Mouse (Mus musculus): ENCODE measurements around the gene Pla2r1. TPM values are rescaled to one million over a fixed set of nuclear protein-coding genes. Genes with fewer than 3 reads are reported as not detected.
A peak's percentile ranks its signal among the peaks of the same experiment; 100 is the strongest.

Pla2r1 gene
- polyA plus RNA-seq, 1 experiment from 2014 or later = 0.09 TPM

DNA sequence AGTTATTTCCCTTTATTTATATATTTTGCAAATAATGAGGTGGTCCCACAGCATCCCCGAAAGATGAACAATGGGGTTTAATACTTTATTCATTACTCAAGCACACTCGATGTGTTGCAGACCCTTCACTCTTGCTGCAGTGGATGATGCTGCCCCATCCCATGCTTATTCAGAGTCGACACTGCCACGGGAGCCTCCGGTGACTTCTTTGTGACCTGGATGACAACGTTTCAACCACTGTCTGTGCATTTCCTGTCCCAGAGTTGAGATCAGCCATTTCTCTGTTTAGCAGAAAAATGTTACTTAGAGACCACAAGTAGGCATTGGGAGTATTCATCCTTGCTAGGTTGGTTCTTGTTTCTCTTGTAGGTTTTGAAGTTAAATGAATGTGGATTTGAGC, 159.3 kb downstream of the Pla2r1 start:
- DNase-seq (no peak), ATAC-seq (ENCODE audit: low read depth) (no peak)
- H3K36me3 ChIP-seq = no peaks in the 10 kb centered on the region
- H3K27me3 ChIP-seq = no peaks in the 10 kb centered on the region
- no peak overlapping the region for H3K27ac ChIP-seq
- H3K9ac ChIP-seq = no peak overlapping the region
- H3K4me3 ChIP-seq (replicated peaks) = no peak overlapping the region
- no peaks in the 10 kb centered on the region for H3K9me3 ChIP-seq (replicated peaks)
- 42% methylated on average over 6 of the region's 6 CpGs for WGBS (ENCODE audit: insufficient replicate concordance)
- no peaks in the 10 kb centered on the region for H3K4me1 ChIP-seq (replicated peaks)
- H3K4me2 ChIP-seq = no peak overlapping the region

DNA sequence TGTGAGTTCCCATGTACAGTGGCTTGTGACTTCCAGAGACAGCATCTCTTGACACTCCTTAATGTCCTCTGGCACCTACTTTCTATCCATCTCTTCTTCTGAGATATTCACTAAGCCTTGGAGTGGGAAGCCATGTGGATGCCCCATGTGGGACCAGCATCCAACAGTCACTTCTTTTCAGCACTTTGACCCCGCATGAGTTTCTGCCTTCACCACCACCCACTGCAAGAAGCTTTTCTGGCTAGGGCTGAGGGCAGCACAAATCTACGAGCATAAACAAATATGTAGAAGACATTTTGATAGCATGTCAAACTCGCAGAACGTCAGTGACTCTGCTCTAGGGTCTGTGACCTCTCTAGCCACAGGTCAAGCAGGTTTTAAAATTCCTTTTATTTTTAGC, 160.8 kb downstream of the Pla2r1 start:
- no peaks in the 10 kb centered on the region for H3K4me1 ChIP-seq (replicated peaks)
- H3K9ac ChIP-seq = no peak overlapping the region
- H3K27ac ChIP-seq = no peak overlapping the region
- H3K4me2 ChIP-seq = no peak overlapping the region
- ATAC-seq (ENCODE audit: low read depth) (no peak), DNase-seq (no peak)
- H3K36me3 ChIP-seq = no peaks in the 10 kb centered on the region
- no peaks in the 10 kb centered on the region for H3K27me3 ChIP-seq
- no peak overlapping the region for H3K4me3 ChIP-seq (replicated peaks)
- WGBS (ENCODE audit: insufficient replicate concordance) = 63% methylated on average over 4 of the region's 4 CpGs
- no peaks in the 10 kb centered on the region for H3K9me3 ChIP-seq (replicated peaks)

GRCm38 (mm10) chr2:60387363-60387762, 165.7 kb downstream of the Pla2r1 start:
- WGBS (ENCODE audit: insufficient replicate concordance) = 42% methylated on average over 3 of the region's 3 CpGs
- H3K27me3 ChIP-seq = peaks cover 16% of the 10 kb centered on the region
- no peak overlapping the region for H3K9ac ChIP-seq
- no peak for DNase-seq
- no peak for ATAC-seq (ENCODE audit: low read depth)
- H3K4me2 ChIP-seq = no peak overlapping the region
- H3K27ac ChIP-seq = no peak overlapping the region
- H3K9me3 ChIP-seq (replicated peaks) = no peaks in the 10 kb centered on the region
- H3K4me3 ChIP-seq (replicated peaks) = no peak overlapping the region
- H3K36me3 ChIP-seq = no peaks in the 10 kb centered on the region
- H3K4me1 ChIP-seq (replicated peaks) = peaks cover 13% of the 10 kb centered on the region

GRCm38 (mm10) chr2:60386835-60387234, 166.3 kb downstream of the Pla2r1 start:
- DNase-seq (no peak), ATAC-seq (ENCODE audit: low read depth) (no peak)
- Histone ChIP-seq H3K27ac (no peak overlapping the region), H3K4me3 (replicated peaks) (no peak overlapping the region), H3K4me1 (replicated peaks) (peaks cover 14% of the 10 kb centered on the region), H3K36me3 (no peaks in the 10 kb centered on the region), H3K4me2 (no peak overlapping the region), H3K9me3 (replicated peaks) (no peaks in the 10 kb centered on the region), H3K9ac (no peak overlapping the region), H3K27me3 (peaks cover 22% of the 10 kb centered on the region)
- WGBS (ENCODE audit: insufficient replicate concordance) = 39% methylated on average over 2 of the region's 2 CpGs

DNA sequence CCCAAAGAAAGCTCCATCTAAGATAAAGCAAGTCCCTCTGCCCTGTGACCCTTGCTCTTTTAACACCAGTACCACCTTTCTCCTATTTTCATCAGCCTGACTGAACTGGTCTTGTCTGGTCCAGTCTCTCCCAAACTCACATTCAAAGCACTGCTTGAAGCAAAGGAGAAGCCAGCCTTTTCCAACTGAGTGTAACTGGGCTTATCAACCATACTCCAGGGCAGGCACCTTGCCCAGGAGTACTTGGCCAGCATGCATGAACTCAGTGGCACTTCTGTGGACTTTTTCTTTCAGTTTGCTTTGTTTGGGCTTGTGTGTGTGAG, 168.4 kb downstream of the Pla2r1 start:
- Histone ChIP-seq H3K36me3 (no peaks in the 10 kb centered on the region), H3K27ac (no peak overlapping the region), H3K9ac (no peak overlapping the region), H3K9me3 (replicated peaks) (no peaks in the 10 kb centered on the region), H3K27me3 (peaks cover 25% of the 10 kb centered on the region), H3K4me1 (replicated peaks) (peaks cover 14% of the 10 kb centered on the region), H3K4me2 (no peak overlapping the region), H3K4me3 (replicated peaks) (no peak overlapping the region)
- ATAC-seq (ENCODE audit: low read depth) (no peak), DNase-seq (no peak)

DNA sequence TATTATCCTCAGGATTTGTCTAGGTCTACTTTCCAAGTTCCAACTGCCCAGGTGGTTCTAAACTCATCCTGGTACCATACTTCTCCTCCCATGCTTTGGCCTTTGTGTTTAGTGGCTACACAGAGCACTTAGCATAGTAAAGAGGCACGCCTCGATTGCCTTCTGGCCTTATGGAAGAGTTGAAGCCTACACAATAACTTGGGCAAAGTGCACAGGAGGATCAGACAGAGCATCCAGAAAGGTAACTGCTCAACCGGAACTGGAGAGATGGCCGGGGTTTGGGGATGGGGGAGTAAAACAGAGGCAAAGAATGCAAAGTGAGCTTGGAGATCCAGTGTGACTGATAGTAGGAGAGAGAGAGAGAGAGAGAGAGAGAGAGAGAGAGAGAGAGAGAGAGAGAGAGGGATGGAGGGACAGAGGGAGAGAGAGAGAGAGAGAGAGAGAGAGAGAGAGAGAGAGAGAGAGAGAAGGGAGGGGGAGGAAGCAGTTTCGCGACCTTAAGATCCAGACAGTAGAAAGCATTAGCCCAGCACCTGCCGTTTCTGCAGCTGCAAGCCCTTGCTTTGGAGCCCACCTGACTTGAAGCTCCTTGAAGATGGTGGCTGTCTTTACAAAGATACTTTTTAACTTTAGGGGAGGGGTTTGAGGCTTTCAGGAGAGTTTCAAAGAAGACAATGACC, 168.9 kb downstream of the Pla2r1 start:
- Histone ChIP-seq H3K4me2 (no peak overlapping the region), H3K27ac (no peak overlapping the region), H3K27me3 (peaks cover 25% of the 10 kb centered on the region), H3K36me3 (no peaks in the 10 kb centered on the region), H3K9ac (no peak overlapping the region), H3K4me3 (replicated peaks) (no peak overlapping the region), H3K9me3 (replicated peaks) (no peaks in the 10 kb centered on the region), H3K4me1 (replicated peaks) (peaks cover 14% of the 10 kb centered on the region)
- 41% methylated on average over 7 of the region's 7 CpGs for WGBS (ENCODE audit: insufficient replicate concordance)
- DNase-seq (no peak), ATAC-seq (ENCODE audit: low read depth) (no peak)

- Histone ChIP-seq H3K4me1 (replicated peaks) (peaks cover 14% of the 10 kb centered on the region), H3K36me3 (no peaks in the 10 kb centered on the region), H3K4me2 (peak within 1 kb of the TSS; percentile 74), H3K27me3 (peaks cover 25% of the 10 kb centered on the region), H3K9ac (peak within 1 kb of the TSS; percentile 65), H3K9me3 (replicated peaks) (no peaks in the 10 kb centered on the region), H3K27ac (no peak within 1 kb of the TSS), H3K4me3 (replicated peaks) (peak within 1 kb of the TSS; percentile 59)
- WGBS (ENCODE audit: insufficient replicate concordance) = 1% methylated on average over 46 of the region's 46 CpGs
- ATAC-seq (ENCODE audit: low read depth) (peak; percentile 93), DNase-seq (peak; percentile 84)
These were observed 170.0 kb downstream of the Pla2r1 start, which contains the start of gene Ly75 for GRCm38 (mm10) chr2:60382858-60383669. Gene Ly75 (minus strand): TSS chr2:60383303.

DNA sequence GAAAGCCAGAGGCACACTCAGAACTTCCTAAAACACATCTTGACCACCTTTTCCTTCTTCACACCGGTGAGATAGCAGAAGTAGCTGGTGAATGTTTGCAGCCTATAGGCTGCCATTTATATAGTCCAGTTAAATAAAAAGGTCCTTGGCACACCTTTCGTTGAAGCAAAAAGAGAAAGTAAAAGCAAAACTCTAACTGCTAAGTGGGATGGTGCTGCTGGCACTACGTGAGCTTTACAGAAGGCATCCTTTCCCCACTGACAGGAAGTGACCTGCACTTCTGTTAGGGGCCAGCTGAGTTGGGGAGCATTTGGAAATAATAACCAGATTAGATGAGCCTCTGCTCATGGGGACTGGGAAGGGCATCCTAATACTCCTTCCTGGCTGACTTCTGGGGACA, 170.8 kb downstream of the Pla2r1 start:
- H3K27me3 ChIP-seq = peaks cover 25% of the 10 kb centered on the region
- no peak for DNase-seq
- H3K36me3 ChIP-seq = no peaks in the 10 kb centered on the region
- 29% methylated on average over 3 of the region's 3 CpGs for WGBS (ENCODE audit: insufficient replicate concordance)
- ATAC-seq (ENCODE audit: low read depth) = no peak
- H3K4me2 ChIP-seq = peak overlapping the region; percentile 74
- H3K4me3 ChIP-seq (replicated peaks) = peak overlapping the region; percentile 59
- H3K9ac ChIP-seq = peak overlapping the region; percentile 65
- no peaks in the 10 kb centered on the region for H3K9me3 ChIP-seq (replicated peaks)
- no peak overlapping the region for H3K27ac ChIP-seq
- peaks cover 14% of the 10 kb centered on the region for H3K4me1 ChIP-seq (replicated peaks)

GRCm38 (mm10) chr2:60377260-60377659, 175.8 kb downstream of the Pla2r1 start:
- ATAC-seq (ENCODE audit: low read depth) = no peak
- H3K4me3 ChIP-seq (replicated peaks) = no peak overlapping the region
- 63% methylated on average over 5 of the region's 5 CpGs for WGBS (ENCODE audit: insufficient replicate concordance)
- H3K9me3 ChIP-seq (replicated peaks) = no peaks in the 10 kb centered on the region
- H3K4me2 ChIP-seq = no peak overlapping the region
- H3K9ac ChIP-seq = no peak overlapping the region
- no peaks in the 10 kb centered on the region for H3K4me1 ChIP-seq (replicated peaks)
- H3K27me3 ChIP-seq = peaks cover 8% of the 10 kb centered on the region
- H3K27ac ChIP-seq = no peak overlapping the region
- DNase-seq = no peak
- no peaks in the 10 kb centered on the region for H3K36me3 ChIP-seq

GRCm38 (mm10) chr2:60375608-60376107, 177.4 kb downstream of the Pla2r1 start:
- Histone ChIP-seq H3K4me2 (no peak overlapping the region), H3K36me3 (no peaks in the 10 kb centered on the region), H3K9me3 (replicated peaks) (no peaks in the 10 kb centered on the region), H3K4me1 (replicated peaks) (no peaks in the 10 kb centered on the region), H3K9ac (no peak overlapping the region), H3K27ac (no peak overlapping the region), H3K4me3 (replicated peaks) (no peak overlapping the region), H3K27me3 (no peaks in the 10 kb centered on the region)
- WGBS (ENCODE audit: insufficient replicate concordance) = 80% methylated on average over 15 of the region's 15 CpGs
- ATAC-seq (ENCODE audit: low read depth) (no peak), DNase-seq (no peak)

DNA sequence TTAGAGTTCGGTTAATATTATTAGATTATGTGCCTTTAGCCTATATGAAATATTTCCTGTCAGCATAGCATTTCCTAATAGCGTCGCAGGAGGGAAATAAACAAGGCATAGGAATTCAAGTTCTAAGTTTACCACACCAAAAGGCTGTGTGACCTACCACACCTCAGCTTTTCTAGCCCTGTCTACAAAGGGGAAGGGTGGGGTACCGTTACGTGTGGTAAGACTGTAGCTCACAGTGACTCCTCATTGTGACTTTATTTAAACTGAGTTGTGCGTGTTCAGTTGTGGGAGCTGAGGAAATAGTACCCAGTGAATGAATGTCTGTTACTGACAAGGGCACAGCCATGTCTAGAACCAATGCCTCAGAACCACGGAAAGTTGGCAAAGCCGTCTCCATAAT, 178.0 kb downstream of the Pla2r1 start:
- Histone ChIP-seq H3K27me3 (no peaks in the 10 kb centered on the region), H3K4me1 (replicated peaks) (no peaks in the 10 kb centered on the region), H3K9ac (no peak overlapping the region), H3K27ac (no peak overlapping the region), H3K4me3 (replicated peaks) (no peak overlapping the region), H3K9me3 (replicated peaks) (no peaks in the 10 kb centered on the region), H3K36me3 (no peaks in the 10 kb centered on the region), H3K4me2 (no peak overlapping the region)
- WGBS (ENCODE audit: insufficient replicate concordance) = 82% methylated on average over 8 of the region's 8 CpGs
- DNase-seq (no peak), ATAC-seq (ENCODE audit: low read depth) (no peak)

DNA sequence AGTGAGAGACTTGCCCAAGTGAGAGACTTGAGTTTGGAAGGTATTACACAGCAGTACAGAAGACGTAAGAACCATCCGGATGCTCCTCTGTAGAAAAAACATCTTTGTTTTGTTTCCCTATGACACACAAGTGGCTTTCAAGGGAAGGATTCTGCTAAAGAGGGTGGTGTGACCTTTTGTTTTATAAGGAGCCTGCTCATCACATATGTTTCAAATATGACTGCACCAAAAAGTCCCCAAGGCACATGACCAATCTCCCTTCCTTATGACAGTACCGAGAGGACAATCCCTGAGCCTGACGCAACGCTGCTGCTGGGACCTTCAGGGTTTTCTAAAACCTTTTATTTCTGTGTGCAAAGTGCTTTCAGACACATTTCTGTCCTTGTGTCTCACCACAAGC, 182.9 kb downstream of the Pla2r1 start:
- 88% methylated on average over 5 of the region's 5 CpGs for WGBS (ENCODE audit: insufficient replicate concordance)
- DNase-seq = no peak

More for the DNA sequence above, 182.9 kb downstream of the Pla2r1 start:
- Histone ChIP-seq H3K9ac (no peak overlapping the region), H3K27ac (no peak overlapping the region), H3K36me3 (no peaks in the 10 kb centered on the region), H3K9me3 (replicated peaks) (no peaks in the 10 kb centered on the region), H3K4me1 (replicated peaks) (no peaks in the 10 kb centered on the region), H3K4me2 (no peak overlapping the region), H3K4me3 (replicated peaks) (no peak overlapping the region), H3K27me3 (no peaks in the 10 kb centered on the region)
- no peak for ATAC-seq (ENCODE audit: low read depth)

Measured in liver, embryonic 13.5 days (tissue).